Mouse (Mus musculus) bone marrow macrophage, adult 2 months (primary cell): Measurements from ENCODE around the gene Recql5. TPM values are rescaled to one million over a fixed set of nuclear protein-coding genes. Genes with fewer than 3 reads are reported as not detected.

ENCODE experiments used
- H3K27ac ChIP-seq: 2 replicates; pipeline ENCODE4 v1.5.1; 2012; ENCODE audit warnings: low read depth, low read length; ENCODE audit not compliant: insufficient read depth
- H3K4me1 ChIP-seq: 2 replicates; pipeline ENCODE4 v1.6.1; 2012; ENCODE audit warnings: low read length; ENCODE audit not compliant: control insufficient read depth, insufficient read depth
- H3K4me3 ChIP-seq: 2 replicates; pipeline ENCODE4 v1.5.1; 2012; ENCODE audit warnings: mild to moderate bottlenecking, low read length, moderate library complexity; ENCODE audit not compliant: insufficient read depth
- CTCF ChIP-seq: IDR thresholded peaks from 2 replicates; pipeline ENCODE4 v1.5.1; 2012; ENCODE audit warnings: low read depth, mild to moderate bottlenecking, low read length, moderate library complexity
- POLR2A ChIP-seq: IDR thresholded peaks from 2 replicates; pipeline ENCODE4 v1.6.1; 2012; ENCODE audit warnings: mild to moderate bottlenecking, low read depth, low read length, borderline replicate concordance
- polyA plus RNA-seq: library from polyadenylated mRNA; stranded (reverse); fragments of >200 nt; gene quantifications from 2 replicates; pipeline ENCODE4 v1.2.4, GENCODE M21; 2012; ENCODE audit not compliant: missing spikeins, insufficient read depth, insufficient read length

Gene Recql5
- polyA plus RNA-seq, 1 experiment: 19.9 TPM

DNA sequence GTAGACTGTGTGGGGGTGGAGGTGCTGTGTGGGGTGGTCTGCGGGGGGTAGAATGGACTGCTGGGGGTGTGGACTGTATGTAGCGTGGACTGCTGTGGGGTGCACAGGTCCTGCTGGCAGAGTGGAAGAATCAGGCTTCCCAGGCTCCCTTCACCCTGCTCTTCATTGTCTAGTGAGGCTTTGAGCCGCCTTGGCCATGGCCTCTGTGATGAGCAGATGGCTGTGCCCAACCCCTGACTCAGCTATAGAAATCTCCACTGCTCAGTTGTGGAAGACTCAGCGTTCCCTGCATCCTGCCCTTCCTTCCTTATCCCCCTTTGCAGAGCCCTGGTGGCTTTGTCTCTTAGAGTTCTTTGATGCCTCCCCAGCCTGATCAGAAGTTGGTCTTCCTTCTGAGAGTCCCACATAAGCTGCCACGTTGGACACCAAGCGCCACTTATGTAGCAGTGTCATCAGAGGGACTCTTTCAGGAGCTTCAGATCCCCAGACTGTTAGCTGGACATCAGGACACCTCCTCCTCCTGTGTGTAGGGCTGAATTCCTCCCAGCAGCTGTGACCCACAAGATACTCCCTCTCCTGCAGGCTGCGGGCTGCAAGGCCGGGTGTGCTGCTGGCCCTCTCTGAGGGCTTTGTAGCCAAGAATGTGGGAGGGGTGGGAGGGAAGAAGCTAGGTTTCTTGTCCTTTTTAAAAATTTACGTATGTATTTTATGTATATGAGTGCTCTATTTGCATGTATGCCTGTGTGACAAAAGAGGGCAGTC, 29.6 kb upstream of the Recql5 start:
- Histone ChIP-seq H3K4me1 (no peaks in the 10 kb centered on the region), H3K4me3 (no peak overlapping the region)
- TF ChIP-seq POLR2A (no peak), CTCF (no peak)

DNA sequence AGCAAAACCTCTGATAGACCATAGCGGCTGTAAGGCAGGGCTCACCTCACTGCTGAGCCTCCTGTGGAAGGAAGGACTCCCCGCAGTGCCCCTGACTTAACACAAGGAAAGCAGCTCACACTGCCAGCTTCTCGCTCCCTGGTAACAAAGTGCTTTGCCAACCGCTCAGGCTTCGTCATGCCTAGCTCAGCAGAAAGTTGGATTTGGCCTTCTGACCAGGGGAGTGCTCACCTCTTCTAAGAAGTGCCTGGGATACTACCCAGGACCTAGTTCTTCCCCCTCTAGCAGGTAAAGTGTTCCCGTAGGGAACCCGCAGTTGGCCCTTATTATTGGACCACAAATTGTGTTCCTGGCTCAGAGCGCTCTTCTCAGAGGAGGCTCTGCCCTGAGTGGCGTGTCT, 25.7 kb upstream of the Recql5 start:
- TF ChIP-seq CTCF: no peak
- TF ChIP-seq POLR2A: no peak
- Histone ChIP-seq H3K27ac (no peak overlapping the region), H3K4me3 (no peak overlapping the region), H3K4me1 (peaks cover 11% of the 10 kb centered on the region; the same call in 1 of the 2 replicates)

More for the DNA sequence above, 29.6 kb upstream of the Recql5 start:
- no peak overlapping the region for H3K27ac ChIP-seq

GRCm38 (mm10) chr11:115957971-115958370, 24.7 kb upstream of the Recql5 start:
- Histone ChIP-seq H3K4me1 (peaks cover 11% of the 10 kb centered on the region; the same call in 1 of the 2 replicates), H3K27ac (no peak overlapping the region), H3K4me3 (no peak overlapping the region)
- no peak for TF ChIP-seq CTCF
- TF ChIP-seq POLR2A: no peak

GRCm38 (mm10) chr11:115956453-115956852, 23.2 kb upstream of the Recql5 start:
- Histone ChIP-seq H3K4me3 (no peak overlapping the region), H3K4me1 (peaks cover 11% of the 10 kb centered on the region; the same call in 1 of the 2 replicates), H3K27ac (no peak overlapping the region)
- TF ChIP-seq POLR2A: no peak
- no peak for TF ChIP-seq CTCF

DNA sequence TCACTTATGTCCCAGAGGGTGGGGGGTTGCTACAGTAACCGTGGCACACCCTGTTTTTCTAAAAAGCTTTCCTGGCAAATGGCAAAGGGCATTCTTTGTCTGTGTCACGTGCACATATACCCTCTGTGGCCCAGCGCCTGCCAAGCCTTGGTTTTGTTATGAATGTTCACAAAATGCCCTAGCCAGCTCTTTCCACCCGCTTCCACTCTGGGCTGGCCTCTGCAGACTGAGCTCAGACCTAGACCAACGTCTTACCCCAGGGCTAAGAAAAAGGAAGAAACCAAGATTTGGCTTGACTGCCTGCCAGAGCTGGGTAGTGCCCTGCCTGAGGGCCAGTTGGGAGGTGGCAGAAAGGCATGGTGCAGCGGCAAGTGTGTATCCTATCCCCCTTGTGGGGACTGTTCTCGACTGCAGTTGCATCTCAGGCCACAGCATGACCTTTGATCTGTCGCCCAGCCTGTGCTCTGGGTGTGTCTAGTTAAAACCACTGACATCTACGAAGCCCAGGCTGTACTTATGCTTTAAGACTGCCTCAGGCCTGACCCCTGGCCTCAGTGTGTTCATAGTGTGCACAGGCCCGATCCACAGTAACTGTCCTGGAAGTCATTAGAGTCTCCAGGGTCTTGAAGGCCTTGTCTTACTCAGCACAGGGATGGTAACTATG, 22.1 kb upstream of the Recql5 start:
- no peak overlapping the region for H3K27ac ChIP-seq
- TF ChIP-seq POLR2A (no peak), CTCF (no peak)
- peaks cover 11% of the 10 kb centered on the region; the same call in 1 of the 2 replicates for H3K4me1 ChIP-seq
- H3K4me3 ChIP-seq: no peak overlapping the region

GRCm38 (mm10) chr11:115954712-115955111, 21.4 kb upstream of the Recql5 start:
- H3K4me3 ChIP-seq: no peak overlapping the region
- H3K4me1 ChIP-seq: peaks cover 11% of the 10 kb centered on the region; the same call in 1 of the 2 replicates
- TF ChIP-seq CTCF (no peak), POLR2A (no peak)
- H3K27ac ChIP-seq: no peak overlapping the region

DNA sequence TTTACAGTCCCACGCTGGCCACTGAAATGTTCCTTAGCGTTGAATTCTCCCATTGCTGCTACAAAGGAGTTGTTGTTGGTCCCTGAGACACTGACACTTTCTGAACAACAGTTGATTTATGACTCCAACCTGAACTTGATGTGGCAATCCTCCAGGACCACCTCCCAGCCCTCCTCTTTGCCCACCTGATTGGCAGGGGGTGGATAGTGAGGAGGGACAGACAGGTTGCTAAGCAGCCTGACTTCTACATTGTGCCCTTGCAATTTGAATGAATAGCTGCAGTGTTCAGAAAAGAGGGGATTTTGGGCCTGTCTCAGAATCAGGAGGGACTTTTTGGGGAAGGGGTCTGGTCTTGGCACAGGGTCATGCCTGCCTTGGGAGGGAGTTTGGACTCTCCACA, 17.4 kb upstream of the Recql5 start:
- Histone ChIP-seq H3K27ac (no peak overlapping the region), H3K4me3 (no peak overlapping the region), H3K4me1 (peaks cover 11% of the 10 kb centered on the region; the same call in 1 of the 2 replicates)
- TF ChIP-seq CTCF: no peak
- no peak for TF ChIP-seq POLR2A

GRCm38 (mm10) chr11:115948316-115948715, 15.0 kb upstream of the Recql5 start:
- TF ChIP-seq CTCF: no peak
- TF ChIP-seq POLR2A: no peak
- no peaks in the 10 kb centered on the region for H3K4me1 ChIP-seq
- no peak overlapping the region for H3K27ac ChIP-seq
- no peak overlapping the region for H3K4me3 ChIP-seq

DNA sequence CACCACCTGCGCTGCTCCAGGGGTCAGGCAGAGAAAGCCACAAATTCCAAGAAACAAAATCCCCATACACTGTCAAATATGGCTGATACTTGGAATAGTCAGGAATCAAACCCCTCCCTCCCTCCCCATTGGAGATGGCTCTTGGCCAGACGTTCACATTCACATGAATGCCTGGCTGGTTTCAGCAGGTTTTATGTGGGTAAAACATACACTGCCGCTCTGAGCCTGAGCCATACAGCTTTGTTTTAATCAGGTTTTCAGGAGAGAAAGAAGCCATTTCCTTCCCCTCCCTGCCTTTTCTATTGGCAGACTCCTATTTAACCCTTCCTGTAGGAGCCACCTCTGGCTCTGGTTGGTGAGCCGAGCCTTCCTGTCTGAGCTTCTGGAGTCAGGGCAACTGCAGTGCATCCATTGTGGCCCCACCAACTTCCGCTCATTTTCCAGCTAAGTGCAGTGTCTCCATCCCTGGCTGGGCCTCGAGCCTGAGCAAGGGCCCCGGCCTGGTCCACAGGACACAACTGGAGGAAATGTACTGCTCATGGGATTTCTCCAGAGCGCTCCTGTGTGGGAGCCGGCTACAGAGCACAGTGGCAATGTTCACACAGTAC, 13.0 kb upstream of the Recql5 start:
- TF ChIP-seq POLR2A (no peak), CTCF (no peak)
- Histone ChIP-seq H3K4me3 (no peak overlapping the region), H3K4me1 (no peaks in the 10 kb centered on the region), H3K27ac (no peak overlapping the region)

- H3K4me1 ChIP-seq: no peaks in the 10 kb centered on the region
- TF ChIP-seq POLR2A (no peak), CTCF (no peak)
- no peak overlapping the region for H3K27ac ChIP-seq
- H3K4me3 ChIP-seq: no peak overlapping the region
Observed at GRCm38 (mm10) chr11:115945247-115945646, 12.0 kb upstream of the Recql5 start.
